Mouse (Mus musculus) c-Kit-positive CD71-positive TER-119-negative erythroid progenitor cells, embryonic 14.5 days (primary cell): ENCODE results near the gene Umps.

Source experiments
- DNase-seq: peaks from one replicate; pipeline ENCODE4 v3.0.0-alpha.2; 2013; ENCODE audit warnings: low read depth

Gene Umps

DNA sequence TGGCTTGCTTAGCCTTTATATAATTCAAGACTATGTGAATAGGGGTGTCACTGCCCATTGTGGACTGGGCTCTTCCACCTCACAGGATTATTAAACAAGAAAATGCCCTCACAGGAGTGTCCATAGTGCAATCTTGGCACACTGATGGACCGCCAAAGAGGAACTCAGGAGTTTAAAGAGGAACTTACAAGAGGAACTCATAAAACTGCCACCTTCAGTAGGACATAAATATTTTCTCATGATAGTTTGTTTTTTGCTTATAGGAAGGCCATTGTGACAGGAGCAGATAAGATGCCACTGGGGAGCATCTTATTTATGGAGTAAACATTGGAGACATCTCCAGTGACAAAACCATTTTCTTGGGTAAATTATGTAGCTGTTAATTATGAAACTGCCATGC is 12.0 kb downstream of the Umps start:
- DNase-seq, result no peak

- no peak for DNase-seq
These were observed 13.8 kb downstream of the Umps start for GRCm38 (mm10) chr16:33953008-33953407.

- DNase-seq, result peak; percentile 74
These were observed 16.0 kb downstream of the Umps start for GRCm38 (mm10) chr16:33950830-33951229.

DNA sequence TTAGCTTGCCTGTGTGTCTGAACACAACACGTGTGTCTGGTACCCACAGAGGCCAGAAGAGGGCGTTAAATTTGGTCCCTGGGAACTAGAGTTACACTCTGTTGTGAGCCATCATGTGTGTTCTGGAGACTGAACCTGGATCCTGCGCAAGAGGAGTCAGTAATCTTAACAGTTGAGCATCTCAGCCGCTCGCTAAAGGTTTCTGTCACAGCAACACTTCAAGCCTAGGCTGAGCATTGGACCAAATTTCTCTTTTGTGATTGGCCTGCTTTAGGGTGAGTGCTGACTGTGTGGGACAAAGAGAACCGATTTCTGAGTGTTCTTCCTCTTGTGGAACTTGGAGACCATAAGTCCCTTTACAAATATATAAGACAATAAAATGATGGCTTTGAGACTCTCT is 16.5 kb downstream of the Umps start:
- no peak for DNase-seq

GRCm38 (mm10) chr16:33947664-33948571 is 18.9 kb downstream of the Umps start:
- no peak for DNase-seq

DNA sequence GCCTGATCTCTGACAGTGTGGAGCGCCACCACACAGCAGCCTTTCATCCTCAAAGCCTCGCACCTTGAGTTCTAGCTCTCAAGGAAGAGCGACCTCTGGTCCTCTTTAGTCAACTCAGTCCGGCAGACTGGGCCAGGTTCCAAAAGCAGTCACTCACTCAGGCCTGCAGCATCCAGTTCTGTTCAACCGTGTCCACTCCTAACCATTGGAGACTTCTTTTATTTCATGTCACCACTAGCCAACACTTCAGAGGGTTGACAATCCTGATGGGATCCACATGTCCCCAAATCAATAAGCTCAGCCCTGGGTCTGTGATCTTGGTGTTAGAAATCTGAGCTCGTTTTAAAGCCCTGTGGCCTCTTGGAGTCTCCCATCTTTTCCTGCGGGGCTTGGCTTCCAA is 20.8 kb downstream of the Umps start:
- no peak for DNase-seq

DNA sequence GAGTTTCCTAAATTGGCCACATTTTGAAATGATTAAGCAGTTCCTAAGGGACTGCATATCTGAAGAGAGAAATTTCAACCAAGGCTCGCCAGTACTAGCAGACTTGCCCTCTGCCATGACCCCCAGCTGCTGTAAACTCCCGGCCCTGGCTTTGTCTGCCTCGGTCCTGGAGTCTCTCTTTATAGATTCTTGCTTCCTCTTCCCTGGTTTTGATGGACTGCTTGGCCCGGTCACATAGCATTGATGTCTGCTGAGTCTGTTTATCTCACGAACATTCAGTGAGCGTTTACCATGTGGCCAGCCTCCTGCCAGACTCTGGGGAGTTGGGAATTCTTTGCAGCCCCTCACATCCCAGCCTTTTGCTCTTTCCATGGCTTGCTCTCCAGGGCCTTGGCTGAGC is 22.1 kb downstream of the Umps start:
- DNase-seq, result no peak

- DNase-seq, result no peak
These were observed 22.7 kb downstream of the Umps start for GRCm38 (mm10) chr16:33944126-33944525.

- no peak for DNase-seq
These were observed 23.4 kb downstream of the Umps start for GRCm38 (mm10) chr16:33943388-33943787.

- DNase-seq, result no peak
These were observed 24.5 kb downstream of the Umps start for GRCm38 (mm10) chr16:33942341-33942740.

GRCm38 (mm10) chr16:33941271-33941781 is 25.5 kb downstream of the Umps start:
- no peak for DNase-seq

DNA sequence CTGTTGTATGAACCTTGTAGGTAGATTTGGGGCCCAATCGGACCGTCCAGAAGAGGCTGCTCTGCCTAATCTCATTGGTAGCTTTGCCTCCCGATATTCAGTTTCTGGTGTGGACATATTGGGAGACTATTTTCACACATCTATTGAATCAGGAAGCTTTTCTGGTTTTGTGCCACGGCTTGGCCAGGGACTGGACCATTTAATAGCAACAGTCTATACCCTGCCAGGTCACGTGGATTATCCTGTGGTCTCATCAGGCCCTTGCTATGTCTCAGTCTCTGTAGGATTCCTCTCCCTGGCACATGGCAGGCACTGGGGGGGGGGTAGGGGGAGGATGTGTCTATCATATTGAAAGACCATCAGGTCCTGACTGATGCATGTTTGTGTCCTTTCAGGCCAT is 26.7 kb downstream of the Umps start:
- DNase-seq, result no peak

GRCm38 (mm10) chr16:33939636-33940035 is 27.2 kb downstream of the Umps start:
- DNase-seq, result no peak

GRCm38 (mm10) chr16:33939133-33939531 is 27.7 kb downstream of the Umps start:
- no peak for DNase-seq

DNA sequence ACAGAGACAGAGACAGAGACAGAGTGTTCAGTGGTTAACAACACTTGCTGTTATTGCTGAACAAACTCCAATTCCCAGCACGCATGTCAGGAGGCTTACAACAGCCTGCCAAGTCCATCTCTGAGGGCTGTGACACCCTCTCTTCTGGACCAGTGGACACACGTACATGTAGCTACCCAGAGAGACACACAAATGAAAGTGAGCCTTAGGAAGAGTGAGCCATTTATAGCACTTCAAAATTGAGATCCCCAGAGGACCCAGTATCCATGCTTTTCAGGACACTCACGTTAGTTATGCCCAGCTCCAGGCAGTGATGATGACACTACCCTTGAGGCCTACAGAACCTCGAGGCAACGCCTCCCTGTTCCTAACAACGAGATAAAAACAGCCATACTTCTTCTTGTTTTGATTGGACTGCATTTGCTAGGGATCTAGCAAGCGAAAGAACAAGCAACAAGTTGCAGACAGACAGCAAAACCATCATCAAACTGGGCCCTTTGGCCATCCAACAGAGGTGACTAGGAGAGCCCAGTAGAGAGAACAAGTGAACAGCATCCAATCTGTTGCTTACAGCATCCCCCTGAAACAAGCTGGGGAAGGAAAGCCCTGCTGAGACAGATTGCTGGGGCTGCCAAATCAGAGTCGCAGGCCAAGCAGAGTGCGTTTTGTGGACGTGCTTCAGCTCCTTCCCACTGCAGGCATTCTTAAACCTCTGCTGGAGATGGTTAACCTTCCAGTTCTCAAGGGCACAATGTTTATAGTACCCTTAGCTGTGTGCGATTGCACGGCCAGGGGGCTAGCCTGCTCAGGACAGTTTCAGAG is 28.3 kb downstream of the Umps start:
- no peak for DNase-seq

DNA sequence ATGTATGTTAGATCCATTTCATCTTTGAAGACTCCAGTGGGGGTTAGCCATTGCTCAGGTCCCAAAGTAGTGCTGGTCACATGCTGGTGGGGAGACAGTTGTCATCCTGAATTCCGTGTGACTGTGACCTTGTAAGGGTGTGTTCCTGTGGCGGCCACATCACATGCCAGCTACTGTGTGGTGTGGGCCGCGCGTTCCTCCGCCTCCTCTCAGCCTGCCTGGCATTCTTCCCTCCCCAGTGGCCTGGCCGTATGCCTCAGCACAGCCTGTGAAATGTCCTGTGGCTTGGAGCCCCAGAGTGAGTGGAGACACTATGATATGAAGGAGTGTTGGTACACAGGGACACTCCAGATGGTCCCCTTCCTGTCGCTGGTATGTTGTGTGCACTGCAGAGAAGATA is 29.3 kb downstream of the Umps start:
- no peak for DNase-seq

DNA sequence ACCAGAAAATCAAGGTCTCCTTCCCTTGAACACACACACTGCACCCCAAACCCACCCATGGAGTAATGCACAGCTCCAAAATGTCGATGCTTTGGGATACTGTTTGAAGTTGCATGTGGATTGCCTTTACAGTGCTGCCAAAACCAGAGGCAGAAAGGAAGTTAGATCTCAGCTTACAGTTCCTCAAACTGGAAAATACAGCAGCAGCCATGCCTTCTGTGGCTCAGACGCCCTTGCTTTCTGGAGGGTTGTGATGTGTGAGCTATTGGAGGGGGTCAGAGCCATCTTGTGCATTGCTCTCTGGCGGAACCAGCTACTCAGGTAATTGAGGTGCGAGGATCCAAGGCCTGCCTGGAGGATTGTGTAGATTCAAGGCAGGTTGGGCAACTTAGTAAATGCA is 30.0 kb downstream of the Umps start:
- no peak for DNase-seq

DNA sequence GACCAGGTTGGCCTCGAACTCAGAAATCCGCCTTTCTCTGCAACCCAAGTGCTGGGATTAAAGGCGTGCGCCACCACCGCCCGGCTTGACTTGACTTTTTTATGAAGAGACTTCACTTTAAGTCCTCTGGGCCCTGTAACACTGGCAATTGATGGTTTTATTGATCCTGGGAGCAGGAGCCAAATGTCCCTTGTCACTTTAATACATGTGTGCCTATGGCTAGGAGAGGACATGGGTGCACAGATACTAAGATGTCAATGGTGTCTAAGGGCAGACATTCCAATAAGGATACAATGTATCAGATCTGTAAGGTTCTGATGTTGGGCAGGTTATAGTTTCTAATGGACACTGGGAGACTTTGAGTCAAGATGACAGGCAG is 31.4 kb downstream of the Umps start:
- DNase-seq, result no peak

DNA sequence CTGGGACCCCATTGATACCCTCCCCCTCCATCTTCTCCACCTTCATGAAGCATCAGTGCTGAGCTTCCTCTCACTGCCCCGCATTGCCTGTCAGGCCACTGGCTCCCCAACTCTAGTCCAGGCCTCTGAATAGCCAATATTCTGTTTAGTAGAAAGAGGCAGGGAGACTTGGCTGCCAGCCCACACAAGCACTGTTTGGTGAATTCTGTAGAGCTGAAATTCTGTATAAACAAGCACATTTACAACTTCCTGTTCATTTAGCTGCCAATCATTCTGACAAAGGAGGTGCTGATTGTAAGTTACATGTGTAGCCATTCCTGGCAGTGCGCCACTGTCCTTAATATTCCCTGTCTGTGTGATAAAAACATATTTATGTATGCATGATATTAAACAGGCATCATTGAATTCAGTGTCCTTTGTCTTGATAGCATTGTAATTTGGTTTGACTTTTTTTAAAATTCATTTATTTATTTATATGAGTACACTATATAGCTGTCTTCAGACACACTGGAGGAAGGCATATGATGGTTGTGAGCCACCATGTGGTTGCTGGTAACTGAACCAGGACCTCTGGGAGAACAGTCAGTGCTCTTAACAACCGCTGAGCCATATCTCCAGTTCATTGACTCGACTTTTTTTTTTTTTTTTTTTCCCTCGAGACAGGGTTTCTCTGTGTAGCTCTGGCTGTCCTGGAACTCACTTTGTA is 32.0 kb downstream of the Umps start:
- no peak for DNase-seq

DNA sequence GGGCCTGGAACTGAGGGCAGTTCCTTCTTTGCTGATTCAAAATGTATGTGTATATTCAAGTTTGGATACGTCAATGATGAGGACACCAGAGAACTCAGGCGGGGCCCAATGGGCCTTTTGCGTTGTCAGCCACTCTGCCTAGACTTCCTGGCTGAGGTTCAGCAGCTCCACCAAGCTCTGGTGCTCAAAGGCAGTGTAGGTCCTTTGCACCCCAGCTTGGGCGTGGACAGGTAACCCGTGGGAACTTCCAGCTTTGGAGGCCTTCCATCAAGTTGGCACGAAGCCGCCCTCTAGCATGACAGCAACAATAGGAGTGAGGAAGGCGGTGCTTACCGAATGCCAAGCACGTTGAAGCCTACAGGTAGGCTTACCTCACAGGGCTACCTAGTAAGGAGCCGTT is 33.4 kb downstream of the Umps start:
- DNase-seq, result no peak

GRCm38 (mm10) chr16:33932126-33932525 is 34.7 kb downstream of the Umps start:
- DNase-seq, result no peak

GRCm38 (mm10) chr16:33931682-33932081 is 35.2 kb downstream of the Umps start:
- DNase-seq, result no peak
